Mouse (Mus musculus) liver, postnatal 0 days (tissue): Measurements from ENCODE around the gene Erlin1. TPM values are rescaled to one million over a fixed set of nuclear protein-coding genes. Genes with fewer than 3 reads are reported as not detected.

ENCODE experiments used
- ATAC-seq: fragments of 200-750 bp; cut with Nextera tagmentation; 2 replicates; pipeline ENCODE4 v1.8.0; 2017; ENCODE audit warnings: mild to moderate bottlenecking, moderate library complexity
- DNase-seq: peaks from one replicate; pipeline ENCODE4 v3.0.0-alpha.2; 2016
- H3K27ac ChIP-seq: fragments of 300-500 bp; sonication (generic); 2 replicates; pipeline ENCODE4 v1.5.1; 2014; ENCODE audit warnings: antibody characterized with exemption, moderate library complexity, mild to moderate bottlenecking, low read depth
- H3K27me3 ChIP-seq: fragments of 300-500 bp; sonication (generic); 2 replicates; pipeline ENCODE4 v1.6.1; 2014; ENCODE audit warnings: low read length, control low read depth, mixed read lengths; ENCODE audit not compliant: insufficient read depth
- H3K36me3 ChIP-seq: fragments of 300-500 bp; sonication (generic); replicated peaks from 2 replicates; pipeline ENCODE4 v1.6.1; 2014; ENCODE audit warnings: mild to moderate bottlenecking, control low read depth, low read length, moderate library complexity, mixed read lengths; ENCODE audit not compliant: insufficient read depth
- H3K4me1 ChIP-seq: fragments of 300-500 bp; sonication (generic); 2 replicates; pipeline ENCODE4 v1.6.1; 2014; ENCODE audit warnings: antibody characterized with exemption, mild to moderate bottlenecking, control low read depth; ENCODE audit not compliant: insufficient read depth
- H3K4me2 ChIP-seq: fragments of 300-500 bp; sonication (generic); 2 replicates; pipeline ENCODE4 v1.6.1; 2014; ENCODE audit warnings: low read depth, mild to moderate bottlenecking, low read length, moderate library complexity, mixed read lengths
- H3K4me3 ChIP-seq: fragments of 300-500 bp; sonication (generic); 2 replicates; pipeline ENCODE4 v1.5.1; 2014; ENCODE audit warnings: low read depth, low read length
- H3K9ac ChIP-seq: fragments of 300-500 bp; sonication (generic); replicated peaks from 2 replicates; pipeline ENCODE4 v1.6.1; 2014; ENCODE audit warnings: mild to moderate bottlenecking, moderate library complexity
- H3K9me3 ChIP-seq: fragments of 300-500 bp; sonication (generic); 2 replicates; pipeline ENCODE4 v1.6.1; 2016; ENCODE audit warnings: mild to moderate bottlenecking, control low read depth, low read length, mixed read lengths
- CTCF ChIP-seq: sonication (generic); IDR thresholded peaks from 2 replicates; pipeline ENCODE4 v1.5.1; 2016; ENCODE audit warnings: antibody characterized with exemption, low read depth
- EP300 ChIP-seq: IDR thresholded peaks from 2 replicates; pipeline ENCODE4 v1.6.1; 2016; ENCODE audit warnings: antibody characterized with exemption, low read depth, mild to moderate bottlenecking
- WGBS: fragments of 180-500 bp; shearing (Covaris S2); extraction: QIAGEN DNeasy Blood & Tissue Kit; methylation state at CpG from one replicate; pipeline ENCODE4 v1.1.7; 2014; ENCODE audit not compliant: insufficient replicate concordance; 5-methylcytosine and 5-hydroxymethylcytosine counted together
- polyA plus RNA-seq: library from polyadenylated mRNA; unstranded; fragments of >200 nt; fragmentation: Nextera tagmentation; extraction: Ambion mirVana; gene quantifications from 2 replicates; pipeline ENCODE4 v1.2.1, GENCODE M21; 2015

The Erlin1 gene
- polyA plus RNA-seq, 1 experiment from 2014 or later = 13.8 TPM

DNA sequence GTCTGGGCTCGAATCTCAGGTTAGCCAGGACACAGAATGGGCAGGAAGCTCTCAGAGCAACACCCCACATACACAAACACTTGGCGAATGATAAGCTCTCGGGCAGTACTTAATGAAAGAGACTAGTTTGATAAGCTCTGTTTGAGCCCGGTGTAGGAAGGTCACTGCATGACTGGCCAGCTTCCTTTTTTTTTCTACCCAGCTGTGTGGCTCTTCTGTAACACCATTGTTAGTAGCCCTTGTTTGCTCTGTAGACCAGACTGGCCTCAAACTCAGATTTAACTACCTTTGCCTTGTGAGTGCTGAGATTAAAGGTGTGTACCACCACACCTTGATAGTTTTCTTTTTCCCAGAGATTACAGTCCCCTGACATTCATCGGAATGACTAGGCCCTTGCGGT, 55.7 kb downstream of the Erlin1 start:
- Histone ChIP-seq H3K4me1 (no peaks in the 10 kb centered on the region), H3K27me3 (no peaks in the 10 kb centered on the region), H3K27ac (no peak overlapping the region), H3K4me3 (no peak overlapping the region), H3K9me3 (no peaks in the 10 kb centered on the region), H3K36me3 (no peaks in the 10 kb centered on the region), H3K9ac (no peak overlapping the region), H3K4me2 (no peak overlapping the region)
- TF ChIP-seq EP300 = no peak
- ATAC-seq (no peak), DNase-seq (no peak)
- WGBS = 49% methylated on average over 6 of the region's 6 CpGs

DNA sequence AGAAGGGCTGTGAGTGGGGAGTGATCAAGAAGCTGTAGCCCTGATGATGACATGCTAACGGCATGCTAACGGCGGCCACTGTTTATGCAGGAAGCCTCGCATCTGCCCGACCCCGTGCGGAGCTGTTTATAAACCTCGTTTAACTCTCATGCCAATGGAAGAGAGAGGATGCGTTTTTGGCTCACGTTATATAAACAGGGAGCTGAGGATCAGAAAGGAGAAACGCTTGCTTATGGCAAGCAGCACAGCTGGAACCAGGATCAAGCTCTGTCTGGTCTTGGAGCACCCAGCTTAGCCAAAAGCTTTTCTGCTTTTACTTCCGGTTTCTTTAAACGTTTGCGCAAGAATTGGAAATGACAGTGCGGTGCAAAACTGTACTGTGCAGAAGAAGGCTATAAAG, 60.8 kb downstream of the Erlin1 start:
- Histone ChIP-seq H3K4me1 (no peaks in the 10 kb centered on the region), H3K9ac (no peak overlapping the region), H3K36me3 (0 out of 2 replicates have a peak, but pooled peaks cover 2% of the 10 kb centered on the region), H3K4me2 (peak overlapping the region; percentile 22; the same call in 1 of the 2 replicates), H3K9me3 (no peaks in the 10 kb centered on the region), H3K27me3 (no peaks in the 10 kb centered on the region), H3K27ac (no peak overlapping the region), H3K4me3 (no peak overlapping the region)
- ATAC-seq (no peak), DNase-seq (no peak)
- 48% methylated on average over 15 of the region's 15 CpGs for WGBS
- TF ChIP-seq CTCF (no peak), EP300 (no peak)

GRCm38 (mm10) chr19:44007186-44007585, 62.4 kb downstream of the Erlin1 start:
- no peaks in the 10 kb centered on the region for H3K4me1 ChIP-seq
- no peak overlapping the region for H3K9ac ChIP-seq
- H3K9me3 ChIP-seq = no peaks in the 10 kb centered on the region
- TF ChIP-seq EP300 (no peak), CTCF (no peak)
- DNase-seq (no peak), ATAC-seq (no peak)
- H3K4me2 ChIP-seq = no peak overlapping the region
- WGBS = 74% methylated on average over 12 of the region's 12 CpGs
- no peak overlapping the region for H3K27ac ChIP-seq
- H3K4me3 ChIP-seq = no peak overlapping the region
- H3K36me3 ChIP-seq = 0 out of 2 replicates have a peak, but pooled peaks cover 2% of the 10 kb centered on the region
- no peaks in the 10 kb centered on the region for H3K27me3 ChIP-seq

GRCm38 (mm10) chr19:44005025-44005424, 64.6 kb downstream of the Erlin1 start:
- Histone ChIP-seq H3K4me1 (no peaks in the 10 kb centered on the region), H3K27ac (no peak overlapping the region), H3K27me3 (no peaks in the 10 kb centered on the region), H3K36me3 (0 out of 2 replicates have a peak, but pooled peaks cover 2% of the 10 kb centered on the region), H3K4me2 (no peak overlapping the region), H3K4me3 (no peak overlapping the region), H3K9ac (no peak overlapping the region), H3K9me3 (no peaks in the 10 kb centered on the region)
- TF ChIP-seq EP300 (no peak), CTCF (no peak)
- 67% methylated on average over 4 of the region's 4 CpGs for WGBS
- DNase-seq = no peak
- no peak for ATAC-seq

DNA sequence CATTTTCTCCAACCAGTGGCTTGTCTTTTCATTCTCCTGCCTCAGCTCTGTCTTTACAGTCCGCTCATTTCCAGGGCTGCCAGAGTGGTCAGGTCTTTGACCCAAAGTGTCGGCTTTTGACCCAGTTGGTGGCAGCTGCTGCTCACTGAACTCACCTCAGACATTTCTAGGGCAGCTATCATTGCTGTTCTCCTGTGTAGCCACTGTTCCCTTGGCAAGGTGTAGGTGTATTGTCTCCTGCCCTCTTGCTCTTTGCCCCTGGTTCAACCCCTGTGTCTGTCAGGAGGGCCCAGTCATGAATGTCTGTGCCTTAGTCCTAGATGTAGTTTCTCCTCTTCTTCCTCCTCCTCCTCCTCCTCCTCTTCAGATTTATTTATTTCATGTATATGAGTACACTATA, 65.3 kb downstream of the Erlin1 start:
- no peak for DNase-seq
- H3K36me3 ChIP-seq = 0 out of 2 replicates have a peak, but pooled peaks cover 2% of the 10 kb centered on the region
- H3K27ac ChIP-seq = no peak overlapping the region
- no peaks in the 10 kb centered on the region for H3K27me3 ChIP-seq
- no peak overlapping the region for H3K4me3 ChIP-seq
- ATAC-seq = peak; percentile 41; the same call in 1 of the 2 replicates
- no peaks in the 10 kb centered on the region for H3K9me3 ChIP-seq
- TF ChIP-seq CTCF = no peak
- no peak for TF ChIP-seq EP300
- no peak overlapping the region for H3K9ac ChIP-seq
- no peak overlapping the region for H3K4me2 ChIP-seq
- WGBS = 64% methylated on average over 2 of the region's 2 CpGs
- H3K4me1 ChIP-seq = no peaks in the 10 kb centered on the region

- no peak for ATAC-seq
- H3K4me2 ChIP-seq = no peak overlapping the region
- no peaks in the 10 kb centered on the region for H3K9me3 ChIP-seq
- H3K27me3 ChIP-seq = no peaks in the 10 kb centered on the region
- H3K27ac ChIP-seq = peak overlapping the region; percentile 94; the same call in 1 of the 2 replicates
- H3K4me1 ChIP-seq = 0 out of 2 replicates have a peak, but pooled peaks cover 2% of the 10 kb centered on the region
- no peak overlapping the region for H3K4me3 ChIP-seq
- no peaks in the 10 kb centered on the region for H3K36me3 ChIP-seq
- WGBS = 75% methylated on average over 5 of the region's 5 CpGs
- H3K9ac ChIP-seq = no peak overlapping the region
- TF ChIP-seq EP300 (no peak), CTCF (no peak)
- no peak for DNase-seq
Observed at GRCm38 (mm10) chr19:44000720-44001119, 68.9 kb downstream of the Erlin1 start.

DNA sequence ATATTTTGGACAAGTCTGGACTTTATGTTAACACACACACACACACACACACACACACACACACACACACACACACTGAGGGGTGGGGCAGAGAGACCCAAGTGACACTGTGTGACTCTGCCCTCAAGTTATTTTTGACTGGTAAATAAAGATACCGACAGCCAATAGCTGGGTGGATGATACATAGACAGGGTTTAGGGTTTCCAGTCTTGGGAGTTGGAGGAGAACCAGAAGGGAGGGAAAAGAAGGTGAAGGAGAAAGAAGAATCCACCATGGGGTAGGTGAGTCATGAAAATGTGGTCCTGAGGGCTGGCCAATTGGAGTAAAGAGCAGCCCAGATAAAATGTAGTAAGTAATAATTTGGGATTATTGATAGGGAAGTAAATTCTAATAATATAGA, 69.5 kb downstream of the Erlin1 start:
- 0 out of 2 replicates have a peak, but pooled peaks cover 2% of the 10 kb centered on the region for H3K4me1 ChIP-seq
- no peaks in the 10 kb centered on the region for H3K27me3 ChIP-seq
- WGBS = 50% methylated on average over 1 of the region's 1 CpGs
- H3K4me3 ChIP-seq = no peak overlapping the region
- no peaks in the 10 kb centered on the region for H3K9me3 ChIP-seq
- H3K4me2 ChIP-seq = no peak overlapping the region
- H3K27ac ChIP-seq = peak overlapping the region; percentile 94
- ATAC-seq (no peak), DNase-seq (no peak)
- no peak overlapping the region for H3K9ac ChIP-seq
- TF ChIP-seq CTCF (no peak), EP300 (no peak)
- H3K36me3 ChIP-seq = no peaks in the 10 kb centered on the region
